Mouse (Mus musculus) G1E (cell line): ENCODE data around the gene BC067074. TPM values are rescaled to one million over a fixed set of nuclear protein-coding genes. Genes with fewer than 3 reads are reported as not detected.

Experiments
- ATAC-seq: 2 replicates; pipeline ENCODE4 v1.8.0; 2016; ENCODE audit warnings: mild to moderate bottlenecking; ENCODE audit not compliant: insufficient number of reproducible peaks, poor library complexity, low FRiP score, severe bottlenecking; ENCODE audit errors: extremely low read depth
- DNase-seq: peaks from one replicate; pipeline ENCODE4 v3.0.0; 2012; ENCODE audit warnings: low spot score
- H3K27me3 ChIP-seq: 2 replicates; pipeline ENCODE4 v1.6.1; 2012; ENCODE audit warnings: mild to moderate bottlenecking, low read length, inconsistent platforms; ENCODE audit not compliant: insufficient read depth
- H3K36me3 ChIP-seq: replicated peaks from 2 replicates; pipeline ENCODE3; 2012; ENCODE audit warnings: mild to moderate bottlenecking, inconsistent platforms
- H3K4me1 ChIP-seq: 2 replicates; pipeline ENCODE4 v1.6.1; 2012; ENCODE audit warnings: low read depth, low read length, inconsistent platforms, mixed read lengths; ENCODE audit not compliant: insufficient read depth
- H3K4me3 ChIP-seq: 2 replicates; pipeline ENCODE4 v1.5.1; 2012; ENCODE audit warnings: low read depth, mild to moderate bottlenecking, inconsistent platforms, low read length, moderate library complexity, mixed read lengths
- H3K9me3 ChIP-seq: replicated peaks from 2 replicates; pipeline ENCODE4 v1.6.1; 2012; ENCODE audit warnings: inconsistent platforms
- CTCF ChIP-seq: IDR thresholded peaks from 2 replicates; pipeline ENCODE4 v1.5.1; 2012; ENCODE audit warnings: low read depth, low read length, inconsistent platforms, mixed read lengths
- GATA1 ChIP-seq: IDR thresholded peaks from 2 replicates; pipeline ENCODE4 v1.6.1; 2012; ENCODE audit warnings: borderline replicate concordance, low read length, inconsistent platforms, mixed read lengths
- GATA2 ChIP-seq: IDR thresholded peaks from 2 replicates; pipeline ENCODE4 v1.6.1; 2012; ENCODE audit warnings: low read depth, low read length, inconsistent platforms, borderline replicate concordance
- POLR2AphosphoS5 ChIP-seq: IDR thresholded peaks from 2 replicates; pipeline ENCODE4 v1.6.1; 2012; ENCODE audit warnings: low read depth, low read length, inconsistent platforms; ENCODE audit not compliant: insufficient replicate concordance
- TAL1 ChIP-seq: conservative IDR thresholded peaks from 2 replicates; pipeline ENCODE4 v1.6.1; 2012; ENCODE audit warnings: low read depth, low read length, inconsistent platforms, mixed read lengths
- polyA plus RNA-seq: library from polyadenylated mRNA; stranded (reverse); fragments of >175 nt; gene quantifications from 2 replicates; pipeline ENCODE4 v1.2.3, GENCODE M21; 2012
- total RNA-seq, 2 experiments: library from RNA; stranded (forward) in 1 of 2; stranded (reverse) in 1 of 2; fragments of 200-1000 nt in 1 of 2; fragments of >200 nt in 1 of 2; fragmentation: Nextera tagmentation in 1 of 2; gene quantifications; 2 replicates each; pipeline ENCODE4 v1.2.3; 2014 to 2017

The BC067074 gene
- total and polyA plus RNA-seq, 3 experiments: 0.11 TPM; not detected in 2

GRCm38 (mm10) chr13:113288210-113289197 is 4.5 kb upstream of the BC067074 start:
- DNase-seq (no peak), ATAC-seq (no peak)
- no peaks in the 10 kb centered on the region for H3K4me1 ChIP-seq
- no peaks in the 10 kb centered on the region for H3K27me3 ChIP-seq
- no peaks in the 10 kb centered on the region for H3K36me3 ChIP-seq
- peaks cover 8% of the 10 kb centered on the region for H3K9me3 ChIP-seq
- no peak overlapping the region for H3K4me3 ChIP-seq
- no peak for TF ChIP-seq GATA1
- no peak for TF ChIP-seq CTCF
- no peak for TF ChIP-seq TAL1
- TF ChIP-seq POLR2AphosphoS5: no peak
- no peak for TF ChIP-seq GATA2

- DNase-seq: no peak
- no peak for ATAC-seq
- Histone ChIP-seq H3K4me1 (no peaks in the 10 kb centered on the region), H3K9me3 (peaks cover 8% of the 10 kb centered on the region), H3K36me3 (no peaks in the 10 kb centered on the region), H3K4me3 (no peak overlapping the region), H3K27me3 (no peaks in the 10 kb centered on the region)
- no peak for TF ChIP-seq TAL1
- TF ChIP-seq GATA2: no peak
- TF ChIP-seq GATA1: no peak
- TF ChIP-seq POLR2AphosphoS5: no peak
- TF ChIP-seq CTCF: no peak
Measured at GRCm38 (mm10) chr13:113289760-113290159, 3.2 kb upstream of the BC067074 start.

GRCm38 (mm10) chr13:113292001-113292400 is 958 bp upstream of the BC067074 start:
- H3K4me1 ChIP-seq: no peaks in the 10 kb centered on the region
- H3K36me3 ChIP-seq: no peaks in the 10 kb centered on the region
- no peak for TF ChIP-seq CTCF
- no peak for TF ChIP-seq POLR2AphosphoS5
- no peak for TF ChIP-seq GATA2
- no peak for TF ChIP-seq GATA1
- TF ChIP-seq TAL1: no peak
- ATAC-seq (no peak), DNase-seq (no peak)
- H3K4me3 ChIP-seq: no peak overlapping the region
- H3K27me3 ChIP-seq: no peaks in the 10 kb centered on the region
- H3K9me3 ChIP-seq: peaks cover 8% of the 10 kb centered on the region

GRCm38 (mm10) chr13:113293707-113294432 is 911 bp downstream of the BC067074 start:
- no peak for ATAC-seq
- DNase-seq: no peak

GRCm38 (mm10) chr13:113295817-113296485 is 3.0 kb downstream of the BC067074 start:
- no peak for ATAC-seq
- no peaks in the 10 kb centered on the region for H3K4me1 ChIP-seq
- H3K27me3 ChIP-seq: no peaks in the 10 kb centered on the region
- H3K9me3 ChIP-seq: peaks cover 8% of the 10 kb centered on the region
- no peak for TF ChIP-seq CTCF
- TF ChIP-seq TAL1: no peak
- no peak for TF ChIP-seq GATA1
- TF ChIP-seq POLR2AphosphoS5: no peak
- H3K36me3 ChIP-seq: no peaks in the 10 kb centered on the region
- H3K4me3 ChIP-seq: no peak overlapping the region
- DNase-seq: no peak

More at GRCm38 (mm10) chr13:113293707-113294432, 911 bp downstream of the BC067074 start:
- Histone ChIP-seq H3K27me3 (no peaks in the 10 kb centered on the region), H3K36me3 (no peaks in the 10 kb centered on the region), H3K4me1 (no peaks in the 10 kb centered on the region), H3K9me3 (peaks cover 8% of the 10 kb centered on the region), H3K4me3 (no peak overlapping the region)
- TF ChIP-seq CTCF (no peak), TAL1 (no peak), POLR2AphosphoS5 (no peak), GATA2 (no peak), GATA1 (no peak)

- no peaks in the 10 kb centered on the region for H3K9me3 ChIP-seq
- no peaks in the 10 kb centered on the region for H3K36me3 ChIP-seq
- no peak for ATAC-seq
- DNase-seq: no peak
- no peak overlapping the region for H3K4me3 ChIP-seq
- no peaks in the 10 kb centered on the region for H3K27me3 ChIP-seq
- no peaks in the 10 kb centered on the region for H3K4me1 ChIP-seq
- no peak for TF ChIP-seq GATA1
- no peak for TF ChIP-seq POLR2AphosphoS5
- no peak for TF ChIP-seq GATA2
- no peak for TF ChIP-seq TAL1
- TF ChIP-seq CTCF: no peak
Measured at GRCm38 (mm10) chr13:113306581-113306980, 13.6 kb downstream of the BC067074 start.
